Mouse (Mus musculus): ENCODE data around the gene E330034G19Rik.
"Not testable (repeated sequence)": the region's sequence is repeated elsewhere in the genome, so short reads cannot be mapped to it uniquely, and the experiment has no call there.

The E330034G19Rik gene

DNA sequence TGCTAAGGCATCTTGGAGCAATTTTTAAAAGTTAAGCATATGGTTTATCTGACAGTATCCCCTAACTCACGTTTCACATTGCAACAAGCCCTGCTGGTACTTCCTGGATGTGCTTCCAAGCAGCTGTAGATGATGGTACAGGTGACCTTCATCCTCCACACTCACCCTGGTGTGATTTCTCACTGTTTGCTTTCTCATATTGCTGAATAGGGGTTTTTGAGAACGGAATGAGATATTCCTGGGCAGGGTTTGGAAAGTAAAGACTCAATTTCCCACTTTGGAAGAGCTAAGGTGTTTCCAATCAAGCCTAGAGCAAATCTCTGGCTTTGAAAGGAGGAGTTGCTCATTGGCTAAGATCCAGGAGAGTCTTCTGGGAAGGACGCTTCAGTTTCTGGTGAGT, at the start of gene E330034G19Rik:
Gene E330034G19Rik, plus strand, starts transcription at position 301 of the 400 bp plus-strand sequence.
- no peak for DNase-seq (ENCODE audit: low read depth)

DNA sequence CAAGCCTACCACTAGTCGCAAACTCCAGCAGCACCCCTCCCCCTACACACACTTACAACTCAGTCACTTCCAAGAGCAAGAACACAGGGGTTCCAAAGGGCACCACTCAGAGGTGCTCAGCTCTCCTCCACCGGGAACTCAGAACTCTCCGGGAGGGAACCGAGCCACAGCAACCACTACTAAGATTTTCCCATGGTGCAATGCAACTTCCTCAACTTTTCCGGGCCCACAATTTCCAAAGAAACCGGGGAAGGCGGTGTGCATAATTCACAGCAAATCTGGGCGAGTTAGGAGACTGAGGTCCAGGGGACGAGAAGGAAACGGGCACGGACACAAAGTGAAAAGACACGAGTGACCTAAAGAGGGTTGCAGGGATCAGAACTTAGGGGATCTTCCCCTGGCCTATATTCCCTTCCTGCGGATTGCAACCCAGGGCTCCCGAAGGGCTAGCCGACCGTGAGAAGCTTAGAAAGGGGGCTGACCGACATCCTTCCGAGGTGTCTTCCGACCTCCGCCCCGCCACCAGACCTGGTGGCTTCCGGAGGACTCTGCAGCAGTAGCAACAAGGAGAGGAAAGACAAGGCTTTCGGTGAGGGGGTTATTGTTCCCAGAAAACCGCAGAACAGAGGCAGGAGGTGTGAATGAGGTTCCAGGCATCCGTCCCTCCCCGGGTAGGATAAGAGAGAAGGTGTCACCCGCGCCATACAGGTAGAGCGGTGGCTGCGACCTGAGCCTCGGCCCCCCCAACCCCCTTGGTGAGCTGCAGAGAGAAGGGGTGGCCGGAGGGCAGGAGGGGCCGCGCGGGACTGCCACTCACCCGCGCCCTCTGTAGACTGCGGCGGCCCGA, 48.5 kb upstream of the E330034G19Rik start:
- no peak for DNase-seq (ENCODE audit: low read depth)

DNA sequence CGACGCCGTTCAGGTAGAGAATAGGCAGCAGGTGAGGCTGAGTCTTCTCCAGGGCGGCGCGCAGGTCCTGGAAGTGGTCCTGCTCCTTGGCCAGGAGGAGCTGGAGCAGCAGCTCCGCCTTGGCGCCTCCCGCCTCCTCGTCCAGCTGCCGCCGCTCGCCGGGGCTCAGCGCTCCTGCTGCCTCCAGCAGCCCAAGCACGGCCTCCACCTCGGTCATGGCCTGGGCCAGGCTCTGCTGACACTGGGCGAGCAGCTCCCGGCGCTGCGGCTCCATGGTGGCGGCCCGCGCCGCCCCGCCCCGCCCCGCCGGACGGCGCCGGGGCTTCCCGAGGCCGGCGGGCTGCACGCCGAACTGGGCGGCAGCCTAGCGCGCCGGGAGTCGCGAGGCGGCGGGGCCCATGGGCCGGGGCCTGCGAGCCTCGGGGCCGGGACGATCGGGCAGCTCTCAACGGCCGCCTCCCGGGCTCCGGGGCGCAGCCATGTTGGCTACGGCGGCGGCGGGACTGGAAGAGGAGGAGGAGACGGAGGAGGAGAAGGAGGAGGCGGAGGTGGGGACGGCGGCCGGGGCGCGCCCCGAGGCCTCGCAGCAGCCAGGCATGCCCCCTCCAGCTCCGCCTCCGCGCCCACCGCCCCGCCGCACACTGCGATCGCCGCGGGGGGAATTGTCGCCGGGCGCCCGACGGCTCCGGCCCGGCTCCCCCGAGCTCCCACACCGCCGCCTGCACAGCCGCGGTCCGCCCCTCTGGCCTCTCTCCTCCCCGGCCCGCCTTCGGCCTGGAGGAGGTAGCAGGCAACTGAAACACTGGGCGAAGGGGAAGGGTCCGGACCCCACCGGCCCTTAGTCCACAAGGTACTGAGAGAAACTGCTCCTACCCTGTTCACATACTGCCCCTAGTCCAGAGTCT, 47.6 kb upstream of the E330034G19Rik start, which contains the start of gene Dlg5:
Gene Dlg5, minus strand, starts transcription at position 744 of the 905 bp plus-strand sequence.
- no peak for DNase-seq (ENCODE audit: low read depth)

DNA sequence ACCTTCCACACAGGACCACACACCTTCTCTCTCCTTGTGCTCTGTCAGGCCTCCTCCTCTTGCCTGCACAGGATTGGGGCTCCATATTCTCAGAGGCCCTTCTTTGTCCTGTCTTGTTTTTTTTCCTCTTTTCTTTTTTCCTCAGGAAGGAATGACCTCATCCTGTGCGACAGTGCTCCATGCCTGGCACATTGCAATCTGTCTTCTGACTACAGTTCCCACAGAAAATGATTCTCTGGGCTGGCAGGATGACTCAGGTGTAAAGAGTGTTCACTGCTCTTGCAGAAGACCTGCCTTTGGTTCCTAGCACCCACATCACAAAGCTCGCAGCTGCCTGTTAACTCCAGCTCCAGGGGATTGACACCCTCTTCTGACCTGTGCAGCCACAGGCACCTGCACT, 43.1 kb upstream of the E330034G19Rik start:
- no peak for DNase-seq (ENCODE audit: low read depth)

DNA sequence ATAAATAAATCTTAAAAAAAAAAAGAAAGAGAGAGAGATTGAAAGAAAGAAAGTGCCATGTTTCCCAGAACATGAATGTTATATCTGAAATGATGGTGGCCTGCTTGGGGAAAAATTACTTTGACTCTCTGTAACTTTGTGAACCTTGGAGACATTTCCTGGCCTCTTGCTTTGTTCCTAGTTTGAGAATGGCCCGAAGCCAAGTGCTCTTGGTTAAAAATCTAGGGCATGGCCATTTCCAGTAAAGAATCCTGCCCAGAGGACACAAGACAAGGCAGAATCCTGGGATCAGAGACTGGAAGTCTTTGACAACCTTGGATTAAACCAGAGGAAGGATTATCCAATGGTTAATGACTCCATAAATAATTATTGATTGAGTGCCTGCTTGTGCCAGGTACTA, 41.7 kb upstream of the E330034G19Rik start:
- no peak for DNase-seq (ENCODE audit: low read depth)

DNA sequence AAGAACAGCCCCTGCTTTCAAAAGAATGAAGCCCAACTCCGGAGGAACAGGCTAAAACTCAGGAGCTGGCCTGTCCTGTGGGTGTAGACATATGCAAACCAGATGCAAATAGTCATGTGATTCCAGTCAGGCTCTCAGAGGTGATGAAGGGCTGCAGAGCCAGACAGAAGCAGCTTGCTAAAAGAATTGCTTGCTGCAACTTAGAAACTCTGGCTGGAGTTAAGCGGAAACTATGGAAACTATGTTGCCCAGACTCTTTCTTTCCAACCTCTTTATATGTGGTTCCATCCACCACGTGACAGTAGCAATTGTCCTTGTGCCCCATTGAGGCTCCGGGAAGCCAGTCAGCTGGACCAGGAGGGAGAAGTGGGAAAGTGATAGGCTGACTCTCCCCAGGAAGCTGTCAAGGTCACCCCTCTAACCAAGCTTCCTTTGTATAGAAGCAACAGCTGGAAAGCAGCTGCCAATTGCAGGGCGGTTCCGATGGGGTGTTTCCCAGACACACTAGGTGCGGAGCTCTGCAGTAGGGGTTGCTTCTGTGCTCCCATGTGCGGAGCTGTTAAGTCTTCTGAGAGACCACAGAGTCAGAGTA, 39.3 kb upstream of the E330034G19Rik start:
- no peak for DNase-seq (ENCODE audit: low read depth)

DNA sequence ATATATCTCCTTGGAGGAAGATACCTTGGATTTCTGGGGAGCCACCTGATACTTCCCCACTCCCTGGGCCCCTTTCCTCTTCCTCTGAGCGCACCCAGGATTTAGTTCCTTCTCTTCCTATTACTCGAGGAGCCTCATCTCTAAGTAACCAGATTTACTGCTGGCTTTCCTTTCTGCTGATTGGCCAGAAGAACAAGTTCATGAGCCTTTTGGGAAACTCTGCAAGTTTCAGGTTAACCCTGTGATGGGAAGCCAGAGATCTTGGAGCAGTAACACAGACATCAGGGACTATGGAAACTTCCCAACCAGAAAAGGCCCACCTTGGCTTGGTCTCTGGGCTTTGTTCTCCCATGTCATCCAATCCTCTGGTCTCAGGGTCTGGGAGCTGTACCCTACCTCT, 37.1 kb upstream of the E330034G19Rik start:
- no peak for DNase-seq (ENCODE audit: low read depth)

DNA sequence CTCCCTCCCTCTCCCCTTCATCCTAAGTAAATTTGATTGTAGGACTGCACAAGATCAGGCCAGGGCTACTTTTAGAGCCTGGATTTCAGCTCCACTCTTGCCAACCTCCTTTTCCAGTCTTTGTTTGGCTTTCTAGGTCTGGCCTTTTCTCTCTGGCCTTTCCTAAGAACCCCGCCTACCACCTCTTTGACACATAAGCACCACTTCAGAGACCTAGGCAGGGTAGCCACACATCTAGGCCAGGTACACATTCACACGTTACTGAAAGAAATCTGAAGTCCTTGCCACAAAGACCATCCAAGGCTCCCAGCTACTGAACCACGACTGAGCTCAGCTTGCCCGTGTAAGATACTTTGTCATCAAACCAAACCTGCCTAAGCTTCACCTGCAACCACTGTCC, 32.6 kb upstream of the E330034G19Rik start:
- DNase-seq (ENCODE audit: low read depth), result no peak

DNA sequence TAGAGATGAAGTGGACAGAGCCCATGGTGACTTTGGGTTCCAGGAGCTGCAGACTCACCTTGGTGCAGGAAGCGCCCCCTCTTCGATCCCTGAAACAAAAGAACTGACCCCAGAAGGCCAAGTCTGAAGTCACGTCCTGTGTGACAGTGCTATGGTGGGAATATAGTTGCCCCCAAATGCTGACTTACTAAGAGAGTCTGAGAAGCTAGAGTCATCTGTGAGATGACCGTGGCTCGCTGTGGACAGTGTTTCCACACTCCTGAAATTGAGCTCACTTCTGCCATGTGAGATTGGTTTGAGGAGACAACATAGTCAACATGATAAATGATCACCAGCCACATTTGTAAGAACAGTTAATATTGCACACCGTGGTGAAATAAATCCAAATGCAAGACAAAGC, 30.6 kb upstream of the E330034G19Rik start:
- DNase-seq (ENCODE audit: low read depth), result no peak

DNA sequence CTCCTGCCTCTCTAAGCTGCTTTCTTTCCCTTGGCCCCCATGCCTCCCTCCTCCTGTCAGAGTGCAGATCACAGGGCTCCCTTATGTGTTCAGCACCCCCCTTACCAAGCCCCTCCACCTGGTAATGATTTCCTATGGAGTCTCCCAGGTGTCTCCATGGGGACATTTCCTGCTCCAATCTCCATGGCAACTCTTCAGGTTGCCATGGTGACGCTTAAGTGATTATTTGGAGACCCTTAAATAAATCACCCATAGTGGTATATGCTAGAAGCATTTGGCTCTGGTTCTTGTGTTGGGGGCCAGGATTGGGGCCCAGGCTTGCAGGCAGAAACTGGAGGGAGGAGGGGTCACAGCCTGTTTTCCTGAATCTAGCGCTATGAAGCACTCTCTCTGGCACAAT, 30.1 kb upstream of the E330034G19Rik start:
- DNase-seq (ENCODE audit: low read depth), result no peak

DNA sequence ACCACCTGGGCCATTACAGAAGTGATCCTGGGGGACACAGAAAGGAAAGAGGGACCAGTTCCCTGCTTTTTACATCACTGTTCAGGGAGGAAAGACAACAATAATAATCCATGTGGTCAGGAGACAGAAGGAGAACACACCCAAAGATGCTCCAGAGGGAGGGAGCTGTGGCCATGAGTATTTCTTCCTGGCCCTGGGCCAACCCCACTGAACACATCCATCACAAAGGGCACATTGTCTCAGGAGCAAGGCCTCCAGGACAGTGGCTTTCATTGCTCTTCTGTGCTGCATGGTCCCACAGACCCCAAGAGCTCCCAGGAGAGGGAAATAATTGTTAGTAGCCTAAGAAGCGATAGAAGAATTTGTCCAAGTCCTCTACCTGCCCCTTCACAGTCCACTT, 23.4 kb upstream of the E330034G19Rik start:
- no peak for DNase-seq (ENCODE audit: low read depth)

DNA sequence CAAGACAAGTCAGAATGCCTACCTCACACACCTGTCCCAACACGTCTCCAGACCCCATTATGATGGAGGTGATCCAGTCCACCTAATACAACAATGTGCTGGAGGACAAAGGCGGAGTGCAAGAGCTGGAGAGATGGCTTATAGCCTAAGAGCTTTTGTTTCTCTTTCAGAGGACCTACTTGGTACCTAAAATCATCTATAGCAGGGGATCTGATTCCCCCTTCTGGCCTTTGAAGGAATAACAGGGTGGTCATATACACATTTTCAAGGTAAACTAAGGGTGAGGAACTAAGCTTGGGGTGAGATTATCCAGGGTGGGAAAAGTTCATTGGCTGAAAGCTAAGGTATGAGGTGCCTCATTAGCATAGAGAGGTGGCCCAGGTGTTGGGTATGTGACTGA, 19.4 kb upstream of the E330034G19Rik start:
- no peak for DNase-seq (ENCODE audit: low read depth)

DNA sequence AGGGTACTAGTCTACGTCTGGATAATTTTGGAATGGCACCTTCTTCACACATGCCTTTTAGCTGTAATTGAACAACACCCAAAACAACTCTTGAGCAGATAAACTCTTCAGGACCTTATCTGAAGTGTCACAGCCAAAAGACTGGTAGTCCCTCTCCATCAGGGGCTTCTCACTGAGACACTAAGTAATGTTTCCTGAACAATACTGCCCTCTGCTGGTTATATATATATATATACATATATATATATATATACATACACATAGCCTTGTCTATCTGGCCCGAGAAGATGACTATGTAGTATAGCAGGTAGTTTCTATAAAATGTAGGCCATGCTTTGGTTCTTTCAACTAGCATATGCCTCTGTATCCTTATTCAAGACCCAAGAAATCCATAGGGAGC, 17.5 kb upstream of the E330034G19Rik start:
- DNase-seq (ENCODE audit: low read depth), result no peak

DNA sequence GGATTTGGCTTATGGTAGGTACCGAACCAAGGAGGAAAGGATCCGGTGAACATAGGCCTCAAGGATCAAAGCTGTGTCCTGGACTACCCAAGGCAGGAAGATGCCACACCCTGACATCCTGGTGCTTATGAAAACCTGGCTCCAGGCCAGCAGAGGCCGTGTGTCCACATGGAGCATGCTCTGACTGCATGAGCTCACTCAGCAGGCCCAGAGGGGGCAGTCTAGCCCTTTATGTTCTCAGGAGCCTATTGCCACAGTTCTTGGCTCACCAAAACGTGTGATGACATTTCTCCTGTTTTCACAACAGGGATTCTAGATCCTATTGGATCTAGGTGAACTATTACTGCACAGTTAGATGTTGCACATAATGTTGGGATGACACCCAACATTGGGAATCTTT, 11.7 kb upstream of the E330034G19Rik start:
- no peak for DNase-seq (ENCODE audit: low read depth)

DNA sequence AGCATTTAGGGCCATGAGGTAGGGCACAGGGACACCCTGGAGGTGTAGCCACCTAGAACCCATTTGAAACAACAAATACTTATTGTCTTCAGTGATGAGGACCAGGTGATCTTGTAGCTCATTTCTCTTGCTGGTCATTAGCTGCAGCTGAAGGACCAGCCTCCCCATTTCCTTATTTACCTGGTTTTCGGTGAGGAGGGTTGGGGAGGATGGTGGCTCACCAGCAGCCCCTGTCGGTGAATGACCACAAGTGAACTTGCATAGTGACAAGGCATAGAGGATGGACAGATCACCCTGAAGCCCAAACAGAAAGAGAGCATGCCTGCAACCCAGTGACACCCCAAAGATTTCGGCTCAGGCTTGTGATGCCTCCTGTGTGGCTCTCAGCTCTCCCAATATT, 10.7 kb upstream of the E330034G19Rik start:
- DNase-seq (ENCODE audit: low read depth), result no peak

DNA sequence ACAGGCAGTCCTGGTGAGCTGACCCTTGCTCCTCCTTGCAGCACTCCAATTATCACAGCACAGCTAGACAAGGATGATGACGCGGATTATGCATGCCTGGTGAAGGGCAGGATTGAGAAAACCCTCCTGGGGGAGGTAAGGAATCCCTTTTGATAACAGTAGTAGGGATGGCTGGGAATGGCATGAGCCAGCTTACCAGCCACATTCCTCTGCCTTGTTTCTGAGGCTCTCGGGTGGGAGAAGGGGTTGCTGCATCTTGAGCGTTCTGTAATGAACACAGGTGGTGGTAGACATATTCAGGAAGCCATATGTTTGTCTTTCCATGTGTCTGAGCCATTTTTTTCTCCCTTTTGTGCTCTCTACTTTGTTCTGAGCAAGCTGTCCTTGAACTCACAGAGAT, 6.9 kb upstream of the E330034G19Rik start:
- DNase-seq (ENCODE audit: low read depth), result no peak

DNA sequence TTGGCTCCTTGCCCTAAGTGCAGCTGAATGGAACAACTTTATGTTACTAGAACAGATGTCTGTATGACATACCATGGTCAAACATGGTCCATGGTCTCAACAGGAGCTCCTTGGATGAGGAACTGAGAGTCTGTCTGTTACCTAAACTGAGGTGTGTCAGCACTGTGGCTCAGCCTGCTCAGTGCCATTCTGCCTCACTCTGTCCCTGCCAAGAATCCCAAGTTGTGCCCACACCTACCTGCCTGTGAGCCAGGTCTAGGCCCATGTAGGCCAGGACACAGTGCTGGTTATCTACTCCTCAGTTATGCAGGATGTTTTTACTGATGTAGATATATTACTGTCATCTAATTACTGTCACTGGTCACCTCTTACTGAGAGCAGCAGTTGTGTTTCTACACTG, 2.3 kb upstream of the E330034G19Rik start:
- DNase-seq (ENCODE audit: low read depth), result no peak

DNA sequence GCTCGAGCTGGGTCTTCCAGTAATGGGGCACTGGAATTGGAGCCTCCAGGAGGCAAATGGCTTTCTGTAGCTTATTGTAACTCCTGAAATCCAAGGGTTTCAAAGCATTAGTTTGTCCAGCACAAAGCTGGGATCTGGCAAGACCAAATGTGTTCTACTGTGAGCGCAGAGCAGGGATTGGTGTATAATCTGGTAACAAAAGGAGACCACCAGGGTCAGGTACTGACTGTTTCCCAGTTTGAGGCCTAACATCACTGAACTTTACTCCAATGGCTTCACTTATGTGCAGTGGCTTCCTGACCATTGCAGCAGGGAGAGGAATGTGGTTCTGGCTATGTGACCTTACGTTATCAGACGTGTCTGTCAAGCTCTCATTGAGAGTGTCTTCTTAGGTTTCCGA, 617 bp downstream of the E330034G19Rik start:
- no peak for DNase-seq (ENCODE audit: low read depth)

DNA sequence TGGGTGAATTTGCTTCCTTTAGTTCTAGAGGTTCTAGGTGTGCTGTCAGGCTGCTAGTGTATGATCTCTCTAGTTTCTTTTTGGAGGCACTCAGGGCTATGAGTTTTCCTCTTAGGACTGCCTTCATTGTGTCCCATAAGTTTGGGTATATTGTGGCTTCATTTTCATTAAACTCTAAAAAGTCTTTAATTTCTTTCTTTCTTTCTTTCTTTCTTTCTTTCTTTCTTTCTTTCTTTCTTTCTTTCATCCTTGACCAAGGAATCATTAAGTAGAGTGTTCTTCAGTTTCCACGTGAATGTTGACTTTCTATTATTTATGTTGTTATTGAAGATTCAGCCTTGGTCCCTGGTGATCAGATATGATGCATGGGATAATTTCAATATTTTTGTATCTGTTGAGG, 9.1 kb downstream of the E330034G19Rik start:
- not testable (repeated sequence) for DNase-seq (ENCODE audit: low read depth)

DNA sequence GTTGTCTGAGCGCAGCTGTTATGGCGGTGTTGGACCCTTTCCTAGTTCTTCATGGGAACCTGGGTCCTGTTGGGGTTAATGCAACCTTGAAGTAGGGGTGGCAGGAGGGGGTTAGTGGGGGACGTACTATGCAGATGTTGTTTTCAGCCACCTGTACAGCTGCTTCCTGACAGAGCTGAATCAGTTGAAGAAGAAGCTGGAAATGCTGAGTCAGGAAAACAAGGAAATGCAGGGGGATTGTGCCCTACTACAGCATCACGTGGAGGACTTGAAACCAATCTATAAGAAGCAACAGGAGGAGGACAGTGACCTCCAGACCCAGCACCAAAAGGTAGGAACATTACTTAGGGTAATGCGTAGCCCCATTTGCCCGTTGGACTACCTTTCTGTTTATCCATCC, 13.7 kb downstream of the E330034G19Rik start:
- DNase-seq (ENCODE audit: low read depth), result no peak

DNA sequence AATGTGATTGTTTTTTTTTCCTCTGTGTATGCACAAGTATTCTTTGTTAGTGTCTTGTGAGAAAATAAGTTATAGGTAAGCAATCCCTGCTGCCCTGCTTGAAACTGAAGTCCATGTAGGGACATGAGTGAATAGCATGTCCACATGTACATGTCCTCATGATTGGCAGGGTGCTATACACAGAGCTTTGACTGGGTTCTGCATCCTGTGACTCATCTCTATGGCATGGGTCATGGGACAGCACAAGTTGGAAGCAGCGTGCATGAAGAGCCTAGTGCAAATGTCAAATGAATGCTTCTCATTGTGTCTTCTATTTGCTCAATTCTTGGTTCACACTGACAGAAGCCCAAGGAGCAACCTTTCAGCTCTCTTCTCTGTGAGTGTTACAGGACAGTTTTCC, 14.1 kb downstream of the E330034G19Rik start:
- DNase-seq (ENCODE audit: low read depth), result no peak

DNA sequence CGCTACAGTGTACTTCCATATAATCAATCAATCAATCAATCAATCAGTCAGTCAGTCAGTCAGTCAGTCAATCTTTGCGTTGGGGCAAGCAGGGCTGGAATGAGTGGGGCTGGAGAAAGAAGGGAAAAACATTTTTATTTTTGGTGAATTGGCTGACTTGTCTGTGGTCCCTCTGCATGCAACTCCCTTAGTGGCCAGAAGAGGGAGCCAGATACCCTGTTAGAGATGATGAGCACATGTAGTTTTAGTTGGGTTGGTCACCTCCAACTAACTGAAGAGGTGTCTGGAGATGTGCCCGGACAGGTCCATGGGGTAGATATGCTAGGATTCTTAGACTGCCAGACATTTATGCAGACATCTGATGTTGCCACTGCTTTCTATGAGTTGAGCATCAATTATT, 18.1 kb downstream of the E330034G19Rik start:
- peak; percentile 28 for DNase-seq (ENCODE audit: low read depth)

DNA sequence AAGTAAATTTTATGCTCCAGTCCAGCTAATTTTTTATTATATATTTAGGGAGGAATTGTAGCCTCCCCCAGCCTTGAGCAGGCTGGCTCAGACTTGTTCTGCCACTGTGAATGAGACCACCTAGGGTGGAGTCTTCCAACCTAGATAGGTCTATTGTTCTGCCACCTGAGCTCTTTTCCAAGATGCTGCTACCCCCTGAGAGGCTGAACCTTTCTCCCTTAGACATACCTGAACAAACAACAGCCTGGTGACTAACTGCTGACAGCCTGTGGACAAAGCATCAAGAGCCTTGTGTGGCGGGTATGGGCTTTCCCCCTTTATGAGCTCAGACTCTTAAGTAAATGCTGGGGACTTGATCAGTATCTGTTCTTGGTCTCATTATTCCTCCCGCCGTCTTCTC, 54.0 kb downstream of the E330034G19Rik start:
- not testable (repeated sequence) for DNase-seq (ENCODE audit: low read depth)
